Mouse (Mus musculus): Measurements from ENCODE around the gene Fam174a. TPM values are rescaled to one million over a fixed set of nuclear protein-coding genes. Genes with fewer than 3 reads are reported as not detected.

Gene Fam174a
- 110 and 133 TPM in 2 replicates for polyA plus RNA-seq (2021; fragmentation: Nextera tagmentation)
- long read RNA-seq, experiment 1, transcript Fam174a-201 (3 exons, 2,112 nt) = major isoform, 313 of 320 reads
- long read RNA-seq, experiment 1, partial matches to known transcripts = 6 of 320 reads
- long read RNA-seq, experiment 1, other reads (novel, unspliced or antisense) = 1 of 320 reads
- long read RNA-seq, experiment 2, transcript Fam174a-201 (3 exons, 2,112 nt) = major isoform, 325 of 326 reads
- long read RNA-seq, experiment 2, partial matches to known transcripts = 0 of 326 reads
- long read RNA-seq, experiment 2, other reads (novel, unspliced or antisense) = 1 of 326 reads

DNA sequence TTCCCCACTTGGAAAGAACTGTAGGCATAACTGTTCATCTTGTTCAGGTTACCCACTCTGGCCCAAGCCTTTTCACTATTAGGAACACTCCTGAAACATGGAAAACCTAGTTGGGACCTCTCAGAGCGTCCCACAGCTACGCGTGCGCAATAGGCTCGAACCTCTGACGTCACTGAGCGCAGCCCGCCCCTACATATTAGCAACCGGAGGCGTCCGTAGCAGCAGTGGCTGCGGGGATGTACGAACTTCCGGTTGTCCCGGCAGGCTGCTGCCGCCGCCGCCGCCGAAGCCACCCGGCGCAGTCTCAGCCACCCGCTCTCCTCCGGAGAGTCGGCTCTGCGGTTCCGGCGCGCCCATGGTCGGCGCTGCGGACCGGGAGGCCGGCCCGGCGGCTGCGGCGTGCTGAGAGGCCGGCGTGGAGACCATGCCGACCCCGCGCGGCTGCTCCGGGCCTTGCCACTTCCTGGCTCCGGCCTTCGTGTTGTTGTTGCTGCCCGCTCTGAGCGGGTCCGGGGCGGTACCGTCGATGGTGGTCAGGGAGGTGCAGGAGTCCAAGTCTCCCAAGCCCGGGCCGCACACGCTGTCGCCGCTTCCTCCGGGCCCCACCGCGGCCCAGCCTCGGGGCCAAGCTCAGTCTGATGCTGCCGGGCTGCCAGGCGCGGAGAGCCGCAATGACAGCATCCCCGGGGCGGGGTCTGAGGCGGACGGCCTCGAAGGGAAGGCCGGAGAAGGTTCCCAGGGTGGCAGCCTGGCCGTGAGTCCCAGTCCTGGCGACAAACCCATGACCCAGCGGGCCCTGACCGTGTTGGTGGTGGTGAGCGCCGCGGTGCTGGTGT, at the start of gene Fam174a:
Gene Fam174a, plus strand, starts transcription at position 231 of the 836 bp plus-strand sequence.

